Mouse (Mus musculus) effector memory CD4-positive, alpha-beta T cell, adult 5 months (primary cell): ENCODE measurements around the gene Olfr575. TPM values are rescaled to one million over a fixed set of nuclear protein-coding genes. Genes with fewer than 3 reads are reported as not detected.

ENCODE experiments used
- polyA plus RNA-seq: library from polyadenylated mRNA; unstranded; fragments of 100-300 nt; shearing (Covaris generic); gene quantifications from one replicate; pipeline ENCODE4 v1.2.1, GENCODE M21; 2017

Gene Olfr575
- polyA plus RNA-seq, result not detected

GRCm38 (mm10) chr7:102958593-102958992 is at the start of gene Olfr575:
Gene Olfr575, minus strand, starts transcription at chr7:102958775.

DNA sequence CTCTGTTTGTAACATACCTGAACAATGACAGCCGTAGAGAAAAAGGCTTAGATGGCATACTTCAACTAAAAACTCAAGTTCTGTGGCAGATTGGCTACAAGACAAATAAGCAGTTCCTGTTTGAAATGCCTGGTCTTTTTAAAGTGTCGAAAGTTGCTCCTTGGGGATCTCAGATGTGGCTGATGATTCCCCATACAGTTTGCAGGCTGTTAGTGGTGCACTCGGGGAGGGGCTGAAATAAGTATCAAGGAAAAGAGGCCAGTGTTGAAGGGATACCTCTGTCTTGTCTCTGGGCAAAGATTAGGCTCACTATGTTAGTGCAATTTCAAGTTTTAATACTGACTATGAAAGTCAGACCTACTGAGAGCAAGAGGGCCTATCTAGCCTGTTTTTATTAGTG is 30.6 kb upstream of the Olfr575 start, which contains the start of gene Olfr578:
Gene Olfr578, minus strand, starts transcription at position 101 of the 400 bp plus-strand sequence.

GRCm38 (mm10) chr7:102975843-102976242 is 17.3 kb upstream of the Olfr575 start, which contains the start of gene Olfr577:
Gene Olfr577, minus strand, starts transcription at chr7:102975943.

GRCm38 (mm10) chr7:102962360-102962759 is 3.8 kb upstream of the Olfr575 start, which contains the start of gene Olfr576:
Gene Olfr576, plus strand, starts transcription at chr7:102962660.

GRCm38 (mm10) chr7:102948167-102948566 is 10.4 kb downstream of the Olfr575 start, which contains the start of gene Olfr574:
Gene Olfr574, plus strand, starts transcription at chr7:102948467.

DNA sequence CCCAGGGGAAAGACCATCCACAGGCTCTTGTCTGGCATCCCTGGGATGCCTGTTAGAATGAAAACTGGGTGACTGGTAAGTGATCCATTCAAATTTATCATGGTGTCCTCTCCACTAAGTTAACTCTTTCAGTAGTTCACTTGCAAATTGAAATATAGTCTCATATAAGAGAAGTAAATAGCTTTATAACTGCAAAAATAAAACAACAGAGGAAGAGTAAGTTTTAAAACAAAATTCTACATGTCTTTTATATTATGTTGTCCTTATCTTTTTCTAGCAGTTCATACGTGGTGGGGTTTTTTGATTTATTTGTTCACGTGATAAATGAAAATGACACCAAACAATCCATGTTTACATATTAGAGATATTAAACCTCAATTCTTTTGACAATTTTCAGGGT is 16.1 kb downstream of the Olfr575 start, which contains the start of gene Olfr573-ps1:
Gene Olfr573-ps1, minus strand, starts transcription at position 101 of the 400 bp plus-strand sequence.

DNA sequence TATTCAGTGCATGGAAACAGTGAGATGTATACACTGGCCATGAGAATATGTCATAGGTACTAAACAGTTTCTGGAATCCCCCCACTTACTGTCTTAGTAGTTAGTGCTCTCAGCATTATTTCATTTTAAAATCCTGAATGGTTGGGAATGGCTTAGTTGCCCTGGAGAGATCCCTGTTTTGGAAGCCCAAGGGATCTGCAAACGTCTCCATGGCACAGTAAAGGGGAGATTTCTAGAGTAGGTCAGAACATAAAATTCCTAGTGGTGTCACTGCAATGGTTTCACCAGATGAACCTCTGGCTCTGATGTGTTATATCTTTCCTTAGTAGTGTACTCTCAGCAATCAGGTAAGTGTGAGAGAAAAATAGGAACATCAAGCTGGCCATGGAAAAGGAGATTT is 34.5 kb downstream of the Olfr575 start, which contains the start of gene Olfr572:
Gene Olfr572, plus strand, starts transcription at position 301 of the 400 bp plus-strand sequence.

DNA sequence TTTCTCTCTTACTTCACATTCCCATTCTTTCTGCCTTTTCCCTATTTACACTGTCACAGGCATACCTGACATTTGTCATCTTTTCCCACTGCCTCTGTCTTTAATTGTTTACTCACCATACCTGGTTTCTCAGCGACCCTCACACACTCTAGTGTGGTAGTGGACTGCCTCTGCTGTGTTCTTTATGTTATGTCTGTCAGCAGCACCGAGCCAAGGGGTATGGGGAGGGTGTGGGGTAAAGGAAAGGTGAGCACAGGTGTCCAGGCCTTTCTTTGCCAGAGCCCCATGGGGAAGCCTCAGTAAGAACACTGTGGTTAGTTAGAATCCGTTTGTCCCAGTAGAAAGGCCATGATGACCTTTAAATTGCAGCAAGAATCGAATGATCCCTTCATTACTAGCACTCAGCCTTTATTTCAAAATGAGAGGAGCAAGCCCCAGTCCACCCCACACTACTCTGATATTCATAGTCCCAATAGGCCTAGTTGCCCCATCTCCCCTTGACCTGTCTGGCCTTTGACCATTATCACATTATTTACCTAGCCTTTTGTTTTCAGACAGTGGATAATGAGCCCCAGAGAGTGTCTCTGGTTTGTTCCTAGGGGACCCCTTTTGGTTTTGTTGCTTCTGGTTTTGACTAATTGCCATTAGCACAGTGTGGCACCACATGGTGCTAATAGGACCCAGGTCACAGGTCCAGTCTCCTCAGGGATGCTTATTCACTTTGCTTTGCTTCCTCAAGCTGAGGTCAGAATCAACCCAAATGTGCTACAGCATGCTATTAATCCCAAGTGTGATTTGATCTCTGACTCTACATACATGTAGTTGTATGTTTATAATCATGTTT is 41.3 kb downstream of the Olfr575 start, which contains the start of gene Olfr571:
Gene Olfr571, minus strand, starts transcription at position 505 of the 844 bp plus-strand sequence.

Other genes with a start within 250 kb of the Olfr575 start
- not detected for gene Olfr33, start 239.7 kb downstream of the Olfr575 start, polyA plus RNA-seq
- gene Olfr559, start 231.3 kb downstream of the Olfr575 start, polyA plus RNA-seq, result not detected
- not detected for gene Olfr560, start 199.4 kb downstream of the Olfr575 start, polyA plus RNA-seq
- not detected for gene Olfr78, start 199.3 kb downstream of the Olfr575 start, polyA plus RNA-seq
- gene Olfr561, start 187.6 kb downstream of the Olfr575 start, polyA plus RNA-seq, result not detected
- not detected for gene Olfr564, start 155.3 kb downstream of the Olfr575 start, polyA plus RNA-seq
- gene Olfr566, start 100.0 kb downstream of the Olfr575 start, polyA plus RNA-seq, result not detected
- not detected for gene Olfr568, start 81.7 kb downstream of the Olfr575 start, polyA plus RNA-seq
- gene Olfr569, start 67.9 kb downstream of the Olfr575 start, polyA plus RNA-seq, result not detected
- not detected for gene Olfr570, start 64.2 kb downstream of the Olfr575 start, polyA plus RNA-seq
- gene Olfr571, start 41.2 kb downstream of the Olfr575 start, polyA plus RNA-seq, result not detected
- not detected for gene Olfr572, start 34.4 kb downstream of the Olfr575 start, polyA plus RNA-seq
- not detected for gene Olfr573-ps1, start 16.2 kb downstream of the Olfr575 start, polyA plus RNA-seq
- not detected for gene Olfr574, start 10.3 kb downstream of the Olfr575 start, polyA plus RNA-seq
- gene Olfr576, start 3.9 kb upstream of the Olfr575 start, polyA plus RNA-seq, result not detected
- gene Olfr577, start 17.2 kb upstream of the Olfr575 start, polyA plus RNA-seq, result not detected
- gene Olfr578, start 30.5 kb upstream of the Olfr575 start, polyA plus RNA-seq, result not detected
- gene Olfr582, start 79.2 kb upstream of the Olfr575 start, polyA plus RNA-seq, result not detected
- not detected for gene Olfr583, start 92.5 kb upstream of the Olfr575 start, polyA plus RNA-seq
- gene Olfr584, start 123.1 kb upstream of the Olfr575 start, polyA plus RNA-seq, result not detected
- gene Olfr585, start 138.9 kb upstream of the Olfr575 start, polyA plus RNA-seq, result not detected
- not detected for gene Olfr586, start 166.9 kb upstream of the Olfr575 start, polyA plus RNA-seq
- not detected for gene Olfr588-ps1, start 182.1 kb upstream of the Olfr575 start, polyA plus RNA-seq
- not detected for gene Olfr589, start 197.6 kb upstream of the Olfr575 start, polyA plus RNA-seq
- gene Olfr591, start 219.6 kb upstream of the Olfr575 start, polyA plus RNA-seq, result 0.11 TPM
- gene Olfr592, start 226.0 kb upstream of the Olfr575 start, polyA plus RNA-seq, result 0.06 TPM